Mouse (Mus musculus): ENCODE measurements around the gene Msl2. TPM values are rescaled to one million over a fixed set of nuclear protein-coding genes. Genes with fewer than 3 reads are reported as not detected.

The Msl2 gene
- polyA plus RNA-seq (2015; fragmentation: Nextera tagmentation; extraction: Ambion mirVana), result 4.9 and 7.0 TPM in 2 replicates

- H3K27me3 ChIP-seq, result no peaks in the 10 kb centered on the region
- no peaks in the 10 kb centered on the region for H3K9me3 ChIP-seq (replicated peaks)
- under 1% methylated on average over 37 of the region's 43 CpGs for WGBS
- H3K4me3 ChIP-seq (replicated peaks), result peak within 1 kb of the TSS; percentile 98
- no peaks in the 10 kb centered on the region for H3K36me3 ChIP-seq
- ATAC-seq (replicated peaks; ENCODE audit: low FRiP score), result peak; percentile 70
- H3K4me2 ChIP-seq, result peak within 1 kb of the TSS; percentile 78
- H3K27ac ChIP-seq, result peak within 1 kb of the TSS; percentile 100
- peaks cover 19% of the 10 kb centered on the region for H3K4me1 ChIP-seq
- peak within 1 kb of the TSS; percentile 97 for H3K9ac ChIP-seq
These were observed at the start of gene Msl2 for GRCm38 (mm10) chr9:101073987-101074331. TSS of gene Msl2 (plus strand) at chr9:101074101.

- H3K9me3 ChIP-seq (replicated peaks), result no peaks in the 10 kb centered on the region
- H3K4me2 ChIP-seq, result peak overlapping the region; percentile 60
- WGBS, result 1% methylated on average over 14 of the region's 14 CpGs
- H3K4me3 ChIP-seq (replicated peaks), result peak overlapping the region; percentile 71
- no peaks in the 10 kb centered on the region for H3K27me3 ChIP-seq
- peaks cover 35% of the 10 kb centered on the region for H3K4me1 ChIP-seq
- H3K9ac ChIP-seq, result peak overlapping the region; percentile 72
- ATAC-seq (replicated peaks; ENCODE audit: low FRiP score), result no peak
- H3K36me3 ChIP-seq, result peaks cover 11% of the 10 kb centered on the region
- H3K27ac ChIP-seq, result peak overlapping the region; percentile 99
These were observed 40.0 kb upstream of the Msl2 start for GRCm38 (mm10) chr9:101033761-101034447.

- peaks cover 7% of the 10 kb centered on the region; the same call in 1 of the 2 replicates for H3K36me3 ChIP-seq
- WGBS, result 0% methylated on average over 61 of the region's 61 CpGs
- peak within 1 kb of the TSS; percentile 71 for H3K4me3 ChIP-seq (replicated peaks)
- H3K4me1 ChIP-seq, result peaks cover 35% of the 10 kb centered on the region
- no peaks in the 10 kb centered on the region for H3K27me3 ChIP-seq
- H3K9me3 ChIP-seq (replicated peaks), result no peaks in the 10 kb centered on the region
- peak; percentile 98 for ATAC-seq (replicated peaks; ENCODE audit: low FRiP score)
- peak within 1 kb of the TSS; percentile 99 for H3K27ac ChIP-seq
- H3K4me2 ChIP-seq, result peak within 1 kb of the TSS; percentile 60
- peak within 1 kb of the TSS; percentile 72 for H3K9ac ChIP-seq
These were observed 39.3 kb upstream of the Msl2 start, which contains the start of gene Pccb for GRCm38 (mm10) chr9:101034448-101035098. TSS of gene Pccb (minus strand) at chr9:101034898.

- WGBS, result 78% methylated on average over 9 of the region's 15 CpGs
- H3K9me3 ChIP-seq (replicated peaks), result no peaks in the 10 kb centered on the region
- ATAC-seq (replicated peaks; ENCODE audit: low FRiP score), result no peak
- H3K4me2 ChIP-seq, result no peak overlapping the region
- H3K27ac ChIP-seq, result peak overlapping the region; percentile 99
- 0 out of 2 replicates have a peak, but pooled peaks cover 3% of the 10 kb centered on the region for H3K36me3 ChIP-seq
- no peaks in the 10 kb centered on the region for H3K27me3 ChIP-seq
- no peak overlapping the region for H3K4me3 ChIP-seq (replicated peaks)
- H3K4me1 ChIP-seq, result peaks cover 35% of the 10 kb centered on the region
- H3K9ac ChIP-seq, result no peak overlapping the region
These were observed 37.9 kb upstream of the Msl2 start for GRCm38 (mm10) chr9:101035836-101036596.

GRCm38 (mm10) chr9:101036876-101037275 is 37.0 kb upstream of the Msl2 start:
- Histone ChIP-seq H3K4me2 (no peak overlapping the region), H3K4me3 (replicated peaks) (no peak overlapping the region), H3K27ac (peak overlapping the region; percentile 52), H3K9me3 (replicated peaks) (no peaks in the 10 kb centered on the region), H3K36me3 (no peaks in the 10 kb centered on the region), H3K27me3 (no peaks in the 10 kb centered on the region), H3K4me1 (peaks cover 35% of the 10 kb centered on the region), H3K9ac (no peak overlapping the region)
- 47% methylated on average over 2 of the region's 2 CpGs for WGBS
- no peak for ATAC-seq (replicated peaks; ENCODE audit: low FRiP score)

GRCm38 (mm10) chr9:101037396-101037795 is 36.5 kb upstream of the Msl2 start:
- Histone ChIP-seq H3K4me3 (replicated peaks) (no peak overlapping the region), H3K4me1 (peaks cover 35% of the 10 kb centered on the region), H3K4me2 (peak overlapping the region; percentile 40), H3K9ac (no peak overlapping the region), H3K36me3 (no peaks in the 10 kb centered on the region), H3K27ac (peak overlapping the region; percentile 63), H3K27me3 (no peaks in the 10 kb centered on the region), H3K9me3 (replicated peaks) (no peaks in the 10 kb centered on the region)
- no peak for ATAC-seq (replicated peaks; ENCODE audit: low FRiP score)
- WGBS, result 15% methylated on average over 7 of the region's 7 CpGs

- WGBS, result 61% methylated on average over 5 of the region's 5 CpGs
- Histone ChIP-seq H3K4me2 (no peak overlapping the region), H3K27ac (no peak overlapping the region), H3K9ac (no peak overlapping the region), H3K9me3 (replicated peaks) (no peaks in the 10 kb centered on the region), H3K4me3 (replicated peaks) (no peak overlapping the region), H3K36me3 (no peaks in the 10 kb centered on the region), H3K4me1 (peaks cover 31% of the 10 kb centered on the region), H3K27me3 (no peaks in the 10 kb centered on the region)
- no peak for ATAC-seq (replicated peaks; ENCODE audit: low FRiP score)
These were observed 35.3 kb upstream of the Msl2 start for GRCm38 (mm10) chr9:101038634-101039033.

- no peaks in the 10 kb centered on the region for H3K36me3 ChIP-seq
- H3K9me3 ChIP-seq (replicated peaks), result no peaks in the 10 kb centered on the region
- 70% methylated on average over 5 of the region's 5 CpGs for WGBS
- H3K4me2 ChIP-seq, result no peak overlapping the region
- H3K27ac ChIP-seq, result no peak overlapping the region
- ATAC-seq (replicated peaks; ENCODE audit: low FRiP score), result no peak
- no peak overlapping the region for H3K4me3 ChIP-seq (replicated peaks)
- peaks cover 29% of the 10 kb centered on the region for H3K4me1 ChIP-seq
- no peaks in the 10 kb centered on the region for H3K27me3 ChIP-seq
- no peak overlapping the region for H3K9ac ChIP-seq
These were observed 32.4 kb upstream of the Msl2 start for GRCm38 (mm10) chr9:101041508-101041907.

GRCm38 (mm10) chr9:101042249-101042648 is 31.7 kb upstream of the Msl2 start:
- ATAC-seq (replicated peaks; ENCODE audit: low FRiP score), result no peak
- Histone ChIP-seq H3K27ac (no peak overlapping the region), H3K4me3 (replicated peaks) (no peak overlapping the region), H3K4me1 (peaks cover 24% of the 10 kb centered on the region), H3K9ac (no peak overlapping the region), H3K4me2 (no peak overlapping the region), H3K27me3 (no peaks in the 10 kb centered on the region), H3K36me3 (no peaks in the 10 kb centered on the region), H3K9me3 (replicated peaks) (no peaks in the 10 kb centered on the region)
- 69% methylated on average over 9 of the region's 9 CpGs for WGBS

- H3K4me2 ChIP-seq, result 0 out of 2 replicates have a peak overlapping the region, but pooled peaks have one; percentile 7
- no peaks in the 10 kb centered on the region for H3K36me3 ChIP-seq
- no peaks in the 10 kb centered on the region for H3K9me3 ChIP-seq (replicated peaks)
- H3K4me3 ChIP-seq (replicated peaks), result no peak overlapping the region
- 51% methylated on average over 15 of the region's 15 CpGs for WGBS
- H3K27me3 ChIP-seq, result no peaks in the 10 kb centered on the region
- no peak overlapping the region for H3K9ac ChIP-seq
- peaks cover 13% of the 10 kb centered on the region; the same call in 1 of the 2 replicates for H3K4me1 ChIP-seq
- peak overlapping the region; percentile 56 for H3K27ac ChIP-seq
- ATAC-seq (replicated peaks; ENCODE audit: low FRiP score), result 0 out of 2 replicates have a peak, but pooled peaks have one; percentile 38
These were observed 28.1 kb upstream of the Msl2 start for GRCm38 (mm10) chr9:101045710-101046338.

- Histone ChIP-seq H3K4me2 (no peak overlapping the region), H3K4me3 (replicated peaks) (no peak overlapping the region), H3K27me3 (no peaks in the 10 kb centered on the region), H3K36me3 (no peaks in the 10 kb centered on the region), H3K27ac (no peak overlapping the region), H3K4me1 (no peaks in the 10 kb centered on the region), H3K9ac (no peak overlapping the region), H3K9me3 (replicated peaks) (no peaks in the 10 kb centered on the region)
- ATAC-seq (replicated peaks; ENCODE audit: low FRiP score), result no peak
- WGBS, result 84% methylated on average over 3 of the region's 3 CpGs
These were observed 21.9 kb upstream of the Msl2 start for GRCm38 (mm10) chr9:101052007-101052406.

Data from kidney, embryonic 15.5 days (tissue).